Mouse (Mus musculus): Measurements from ENCODE around the gene Noxo1.

DNA sequence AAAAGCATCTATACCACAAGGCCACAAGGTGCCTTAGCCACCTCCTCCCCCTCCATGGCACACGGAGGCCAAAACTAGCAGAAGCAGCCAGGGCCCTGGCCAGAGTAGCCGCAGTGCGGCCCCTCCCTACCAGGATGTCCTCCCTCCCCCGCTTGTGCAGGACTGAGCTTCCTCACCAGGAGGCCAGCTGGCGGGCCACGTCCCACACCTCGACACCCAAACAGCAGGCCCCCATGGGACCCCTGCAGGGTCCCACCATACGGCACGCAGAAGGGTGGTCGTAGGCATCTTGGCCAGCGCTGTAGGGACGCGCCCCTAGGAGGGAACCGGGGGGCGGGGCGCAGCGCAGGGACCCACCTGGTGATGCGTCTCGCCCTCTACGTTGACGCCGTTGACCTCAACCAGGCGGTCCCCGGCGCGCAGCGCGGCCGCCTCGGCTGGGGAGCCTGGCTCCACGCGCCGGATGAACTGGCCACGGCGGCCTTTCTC lies 46.4 kb upstream of the Noxo1 start:
- TF ChIP-seq CTCF (IDR thresholded peaks at IDR 0.05; ENCODE audit: low read depth), result no peak
- no peak for TF ChIP-seq EP300 (IDR thresholded peaks at IDR 0.05; ENCODE audit: low read depth)
